Mouse (Mus musculus): ENCODE measurements around the gene Oxsr1.
"Not testable (repeated sequence)": the region's sequence is repeated elsewhere in the genome, so short reads cannot be mapped to it uniquely, and the experiment has no call there.

Oxsr1 gene

DNA sequence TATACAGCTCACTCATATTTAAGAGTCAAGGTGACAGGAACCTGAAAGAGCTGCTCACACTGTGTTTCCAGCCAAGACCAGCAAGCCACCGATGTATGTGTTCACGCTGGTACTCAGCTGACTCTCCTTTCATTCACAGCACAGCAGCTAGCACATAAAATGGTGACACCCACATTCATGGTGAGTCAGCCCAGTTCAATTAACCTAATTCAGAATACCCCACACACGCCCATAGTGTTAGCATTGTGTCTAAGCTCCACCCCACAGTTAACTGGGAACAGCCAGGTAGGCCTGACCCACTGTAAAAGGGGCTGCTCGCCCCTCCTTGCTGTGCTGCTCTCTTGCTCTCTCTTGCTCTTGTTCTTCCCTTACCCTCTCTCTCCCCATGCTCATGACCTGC is 50.7 kb downstream of the Oxsr1 start:
- no peak for DNase-seq (ENCODE audit: low spot score)

DNA sequence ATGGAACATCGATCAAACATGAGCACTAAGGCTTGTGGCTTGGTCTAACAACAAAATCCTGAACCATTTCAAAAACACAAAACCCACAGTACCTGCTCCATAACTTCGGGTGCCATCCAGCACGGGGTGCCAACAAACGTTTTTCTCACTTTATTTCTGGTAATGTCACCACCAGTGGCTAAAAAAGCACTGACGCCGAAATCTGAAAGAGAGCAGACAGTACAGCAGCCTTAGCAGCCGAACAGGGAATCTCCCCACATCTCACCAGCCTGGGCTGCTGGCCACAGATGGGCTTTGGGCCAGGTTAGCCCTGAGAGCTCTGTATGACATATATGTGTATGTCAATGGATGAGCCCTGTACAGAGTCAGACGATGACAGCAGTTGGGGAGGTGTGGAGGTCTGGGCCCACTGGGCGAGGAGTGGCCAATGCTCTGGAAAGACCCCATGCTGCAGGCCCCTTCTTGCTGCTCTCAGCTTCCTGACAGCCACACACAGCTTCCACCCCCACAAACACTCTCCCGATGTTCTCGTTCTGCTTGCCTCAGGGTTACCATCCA is 53.6 kb downstream of the Oxsr1 start:
- no peak for DNase-seq (ENCODE audit: low spot score)

DNA sequence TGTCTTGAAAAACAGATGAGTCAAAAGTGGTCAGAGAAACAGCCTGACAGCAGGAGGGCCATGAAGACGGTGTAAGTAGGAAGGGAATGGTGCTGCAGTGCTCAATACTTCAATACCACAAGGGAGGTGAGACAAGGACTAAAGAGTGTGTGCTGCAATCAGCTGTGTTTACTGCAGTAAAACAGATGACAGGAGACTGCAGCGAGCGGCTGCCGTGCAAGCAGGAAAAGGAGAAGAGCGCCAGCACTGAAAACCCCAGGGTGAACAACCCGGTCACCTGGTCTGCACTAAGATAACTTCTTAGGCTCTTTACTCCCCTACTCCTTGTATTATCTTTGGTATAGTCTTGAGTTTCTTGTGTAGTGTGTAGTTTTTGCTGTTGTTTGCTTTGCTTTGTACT is 54.1 kb downstream of the Oxsr1 start:
- no peak for DNase-seq (ENCODE audit: low spot score)

DNA sequence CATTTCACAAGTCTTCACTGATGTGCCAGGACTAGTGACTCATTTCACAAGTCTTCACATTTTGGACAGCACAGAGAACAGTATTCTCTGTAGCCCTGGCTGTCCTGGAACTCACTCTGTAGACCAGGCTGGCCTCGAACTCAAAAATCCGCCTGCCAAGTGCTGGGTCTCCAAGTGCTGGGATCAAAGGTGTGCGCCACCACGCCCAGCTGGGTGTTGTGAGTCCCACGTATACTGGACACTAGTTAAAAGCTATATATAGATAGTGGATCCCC is 56.2 kb downstream of the Oxsr1 start:
- DNase-seq (ENCODE audit: low spot score), result not testable (repeated sequence)

DNA sequence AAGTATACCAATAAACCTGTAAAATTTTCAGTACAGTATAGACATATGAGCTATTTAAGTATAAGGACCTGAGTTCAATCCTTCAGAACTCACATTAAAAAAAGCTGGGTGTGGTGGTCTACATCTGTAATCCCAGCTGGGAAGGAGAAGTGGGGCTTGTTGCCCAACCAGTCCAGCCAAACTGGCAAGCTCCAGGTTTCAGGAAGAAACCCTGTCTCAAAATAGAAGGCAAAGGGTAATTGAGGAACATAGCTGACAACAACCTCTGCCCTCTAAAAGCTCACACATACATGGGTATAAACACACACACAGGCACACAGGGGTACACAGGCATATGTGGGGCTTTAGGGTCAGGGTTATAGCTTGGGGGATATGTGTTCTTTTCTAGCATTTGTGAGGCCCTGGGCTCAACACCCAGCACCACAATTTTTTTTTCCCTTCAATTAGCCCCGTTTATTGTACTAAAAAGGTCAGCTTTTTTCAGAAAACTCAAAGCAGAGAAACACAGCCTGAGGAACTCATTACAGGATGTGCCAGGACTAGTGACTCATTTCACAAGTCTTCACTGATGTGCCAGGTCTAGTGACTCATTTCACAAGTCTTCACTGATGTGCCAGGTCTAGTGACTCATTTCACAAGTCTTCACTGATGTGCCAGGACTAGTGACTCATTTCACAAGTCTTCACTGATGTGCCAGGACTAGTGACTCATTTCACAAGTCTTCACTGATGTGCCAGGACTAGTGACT is 56.7 kb downstream of the Oxsr1 start:
- not testable (repeated sequence) for DNase-seq (ENCODE audit: low spot score)

DNA sequence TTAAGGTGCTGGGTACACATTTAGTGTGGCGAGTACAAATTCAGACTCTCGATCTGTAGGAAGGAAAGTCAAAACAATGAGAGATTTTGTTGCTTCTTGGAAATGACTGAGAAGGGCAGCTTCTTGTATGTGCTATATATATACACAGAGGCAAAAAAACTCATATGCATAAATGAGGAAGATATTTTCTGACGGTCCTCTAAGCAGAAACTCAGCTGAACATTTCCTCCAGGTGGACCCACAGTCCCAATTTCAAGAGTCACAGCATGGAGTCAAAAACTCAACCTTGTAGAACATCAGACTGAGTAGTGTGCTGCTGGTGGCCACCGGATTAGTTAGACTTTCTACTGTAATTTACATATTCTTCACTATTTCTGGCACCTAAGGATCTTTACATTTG is 59.2 kb downstream of the Oxsr1 start:
- DNase-seq (ENCODE audit: low spot score), result no peak

DNA sequence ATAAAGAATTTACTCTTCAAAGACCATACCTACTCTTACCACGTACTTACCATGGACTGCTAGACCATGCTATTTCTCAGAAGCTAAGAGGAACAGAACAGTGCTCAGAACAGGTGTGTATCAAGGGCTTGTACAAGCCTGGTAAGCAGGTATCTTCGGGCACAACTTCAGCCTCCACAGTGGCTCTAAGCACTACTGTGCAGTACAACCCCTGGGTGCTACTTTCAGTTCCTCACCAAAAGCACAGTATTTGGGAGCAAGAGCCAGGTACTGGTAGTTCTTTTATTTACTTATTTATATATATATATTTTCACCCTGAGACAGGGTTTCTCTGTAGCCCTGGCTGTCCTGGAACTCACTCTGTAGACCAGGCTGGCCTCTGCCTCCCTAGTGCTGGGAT is 61.4 kb downstream of the Oxsr1 start:
- DNase-seq (ENCODE audit: low spot score), result no peak

DNA sequence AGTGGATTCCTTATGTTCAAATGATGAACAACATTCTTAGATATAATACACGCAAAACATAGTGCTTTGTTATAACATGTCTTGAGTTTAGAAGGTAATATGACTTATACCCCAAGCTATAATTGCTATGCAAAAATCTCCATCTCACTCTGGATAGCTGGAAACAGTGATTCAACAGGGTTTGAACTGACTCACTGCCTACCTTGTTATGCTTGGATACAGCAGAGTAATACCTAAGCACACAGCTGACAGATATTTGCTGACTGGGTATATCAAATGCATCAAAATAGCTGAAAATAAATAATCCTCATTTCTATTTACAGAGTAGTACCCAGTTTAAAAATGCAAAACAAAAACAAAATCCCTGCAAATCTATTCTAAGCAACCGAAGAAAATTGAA is 63.4 kb downstream of the Oxsr1 start:
- no peak for DNase-seq (ENCODE audit: low spot score)

DNA sequence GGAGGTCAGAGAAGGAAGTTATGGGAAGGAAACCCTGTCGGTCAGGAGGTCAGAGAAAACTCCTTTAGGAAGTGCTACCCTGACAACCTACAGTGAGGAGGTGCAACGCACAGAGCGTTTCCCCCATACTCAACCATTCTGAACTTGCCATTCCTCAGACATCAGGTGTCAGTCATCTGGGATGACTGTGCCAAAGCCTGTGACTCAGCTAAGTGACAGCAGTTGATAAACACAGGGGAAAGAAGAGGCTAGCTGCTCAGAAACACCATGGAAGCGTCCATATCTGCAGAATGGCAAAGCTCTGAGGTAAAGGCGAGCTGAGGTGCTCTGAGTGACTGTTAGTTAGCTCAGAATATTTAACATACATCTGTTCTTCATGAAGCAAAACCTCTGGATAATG is 64.1 kb downstream of the Oxsr1 start:
- no peak for DNase-seq (ENCODE audit: low spot score)

DNA sequence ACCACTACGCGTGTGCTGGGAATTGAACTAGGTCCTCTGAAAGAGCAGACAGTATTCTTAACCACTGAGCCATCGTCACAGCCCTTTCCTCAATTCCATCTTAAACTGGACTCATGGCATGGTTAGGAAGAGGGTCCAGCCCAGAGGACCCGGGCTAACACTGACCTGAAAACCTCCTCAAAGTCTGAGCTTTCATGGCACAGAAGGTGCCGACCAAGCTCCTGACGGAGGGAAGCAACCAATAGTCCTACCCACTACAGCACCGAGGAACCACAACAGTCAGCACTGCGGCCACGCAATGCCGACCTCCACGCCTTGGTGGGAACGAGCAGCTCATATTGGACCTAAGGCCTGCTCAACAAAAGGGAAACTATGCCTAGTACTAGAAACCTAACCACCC is 66.1 kb downstream of the Oxsr1 start:
- no peak for DNase-seq (ENCODE audit: low spot score)

DNA sequence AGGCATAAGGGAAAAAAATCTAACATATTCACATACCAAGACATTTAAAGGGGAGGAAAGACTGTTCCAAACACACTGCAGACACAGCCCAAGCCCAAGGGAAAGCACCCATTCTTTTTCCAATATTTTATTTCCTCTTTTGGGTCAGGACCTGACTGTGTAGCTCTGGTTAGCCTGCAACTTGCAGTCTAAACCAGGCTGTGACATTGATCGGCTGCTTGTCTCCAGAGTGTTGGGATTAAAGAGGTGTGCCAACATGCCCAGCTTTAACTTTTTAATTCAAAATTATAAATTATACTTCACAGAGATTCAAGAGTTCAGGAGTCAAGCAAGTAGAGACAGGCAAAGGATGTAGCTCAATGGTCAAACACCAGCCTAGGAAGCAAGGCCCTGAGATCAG is 67.1 kb downstream of the Oxsr1 start:
- DNase-seq (ENCODE audit: low spot score), result no peak

DNA sequence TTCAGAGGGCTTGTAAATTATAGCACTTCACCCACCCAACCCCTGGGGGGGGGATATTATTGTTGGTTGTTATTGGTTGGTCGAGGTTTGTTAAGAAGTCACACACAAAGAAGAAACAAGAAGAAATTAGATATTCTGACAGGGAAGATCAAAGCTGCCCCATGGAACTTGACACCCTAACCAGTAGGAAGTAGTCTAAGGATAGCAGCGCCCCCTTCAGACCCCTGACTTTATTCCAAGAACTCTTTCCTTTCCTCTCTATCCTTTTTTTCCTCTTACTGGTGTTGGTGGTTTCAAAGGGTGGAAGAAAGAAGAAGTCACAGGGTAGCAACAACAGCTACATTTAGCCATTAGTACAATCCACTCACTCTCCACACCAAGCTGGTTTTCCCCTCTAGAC is 68.0 kb downstream of the Oxsr1 start:
- DNase-seq (ENCODE audit: low spot score), result no peak

DNA sequence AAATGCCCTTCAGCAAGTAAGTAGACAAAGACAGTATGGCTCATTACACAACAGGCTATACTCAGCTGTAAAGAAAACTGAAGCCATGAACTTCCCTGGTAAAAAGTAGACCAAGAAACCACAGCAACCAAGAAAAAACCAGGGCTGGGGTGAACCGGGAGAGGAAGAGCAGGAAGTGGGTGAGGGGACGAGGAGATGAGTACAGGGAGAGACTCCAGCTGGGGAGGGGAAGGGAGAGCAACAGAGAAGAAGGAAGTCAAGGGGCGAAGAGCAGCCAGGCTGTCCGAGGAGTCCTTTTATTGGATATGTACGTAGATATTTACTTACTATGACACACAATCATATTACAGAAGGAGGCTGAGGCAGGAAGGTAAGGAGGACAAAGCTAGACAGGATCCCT is 74.2 kb downstream of the Oxsr1 start:
- DNase-seq (ENCODE audit: low spot score), result no peak

DNA sequence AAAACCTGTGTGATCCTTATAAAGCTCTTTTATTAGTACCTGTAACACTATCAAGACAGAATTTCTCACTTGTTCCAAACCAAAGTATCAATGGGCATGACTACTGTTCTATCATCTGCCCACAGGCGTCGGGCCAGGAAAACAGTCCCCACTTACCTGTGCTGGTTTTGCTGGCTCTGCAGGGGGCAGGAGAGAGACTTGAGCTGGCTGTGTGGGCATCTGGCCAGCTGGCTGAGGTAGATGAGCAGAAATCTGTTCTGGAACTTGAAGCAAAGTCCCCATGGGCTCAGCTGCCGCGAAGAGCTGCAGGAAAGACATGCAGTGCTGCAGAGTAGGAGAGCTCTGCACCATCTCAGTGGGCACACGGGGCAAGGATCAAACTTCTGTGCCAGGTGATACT is 75.4 kb downstream of the Oxsr1 start:
- no peak for DNase-seq (ENCODE audit: low spot score)

DNA sequence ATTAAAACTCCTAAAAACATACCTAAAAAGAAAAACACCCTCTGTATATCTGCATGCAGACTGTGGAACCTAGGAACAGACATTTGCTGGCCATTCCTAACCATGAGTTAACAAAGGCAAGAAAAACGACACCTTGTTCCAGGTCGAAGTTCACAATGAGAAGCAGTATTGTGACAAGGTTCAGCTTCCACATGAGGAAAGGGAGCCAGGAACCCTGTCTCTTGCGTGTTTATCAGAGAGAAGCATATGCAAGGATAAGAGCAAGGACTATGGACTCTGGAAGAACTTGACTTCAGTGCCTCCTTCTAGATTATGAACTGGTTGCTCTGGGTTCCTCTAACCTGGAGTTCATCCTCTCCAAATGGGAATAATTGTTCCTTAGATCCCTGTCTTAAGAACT is 78.2 kb downstream of the Oxsr1 start:
- no peak for DNase-seq (ENCODE audit: low spot score)

DNA sequence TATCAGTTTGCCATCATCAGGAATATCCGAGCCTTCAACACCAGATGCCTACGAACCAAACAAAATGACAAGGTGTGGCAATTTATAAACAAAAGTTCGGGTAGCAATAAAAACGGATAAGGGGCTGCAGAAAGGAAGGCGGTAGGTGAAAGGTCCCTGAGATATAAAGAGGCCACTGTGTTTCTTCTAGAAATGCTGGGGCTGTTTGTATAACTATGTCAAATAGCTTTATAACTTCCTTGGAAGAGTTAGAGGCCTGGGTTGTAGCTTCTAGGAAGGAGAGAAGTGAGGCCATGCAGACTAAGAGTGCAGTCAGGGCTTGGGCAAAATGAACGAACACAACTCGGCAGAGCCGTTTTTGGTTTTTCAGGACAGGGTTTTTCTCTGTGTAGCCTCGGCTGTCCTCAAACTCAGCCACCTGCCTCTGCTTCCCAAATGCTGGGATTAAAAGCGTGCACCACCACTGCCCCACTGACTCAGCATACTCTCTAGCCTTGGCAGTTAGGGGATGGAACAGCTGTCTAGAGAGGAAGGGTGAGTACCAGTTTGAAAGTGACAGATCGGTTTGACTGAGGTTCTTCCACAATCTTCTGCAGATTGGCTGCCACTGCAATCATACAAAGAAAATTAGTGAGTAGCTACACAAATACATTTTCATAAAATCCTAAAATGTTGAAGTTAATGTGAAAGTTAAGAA is 80.9 kb downstream of the Oxsr1 start:
- no peak for DNase-seq (ENCODE audit: low spot score)

DNA sequence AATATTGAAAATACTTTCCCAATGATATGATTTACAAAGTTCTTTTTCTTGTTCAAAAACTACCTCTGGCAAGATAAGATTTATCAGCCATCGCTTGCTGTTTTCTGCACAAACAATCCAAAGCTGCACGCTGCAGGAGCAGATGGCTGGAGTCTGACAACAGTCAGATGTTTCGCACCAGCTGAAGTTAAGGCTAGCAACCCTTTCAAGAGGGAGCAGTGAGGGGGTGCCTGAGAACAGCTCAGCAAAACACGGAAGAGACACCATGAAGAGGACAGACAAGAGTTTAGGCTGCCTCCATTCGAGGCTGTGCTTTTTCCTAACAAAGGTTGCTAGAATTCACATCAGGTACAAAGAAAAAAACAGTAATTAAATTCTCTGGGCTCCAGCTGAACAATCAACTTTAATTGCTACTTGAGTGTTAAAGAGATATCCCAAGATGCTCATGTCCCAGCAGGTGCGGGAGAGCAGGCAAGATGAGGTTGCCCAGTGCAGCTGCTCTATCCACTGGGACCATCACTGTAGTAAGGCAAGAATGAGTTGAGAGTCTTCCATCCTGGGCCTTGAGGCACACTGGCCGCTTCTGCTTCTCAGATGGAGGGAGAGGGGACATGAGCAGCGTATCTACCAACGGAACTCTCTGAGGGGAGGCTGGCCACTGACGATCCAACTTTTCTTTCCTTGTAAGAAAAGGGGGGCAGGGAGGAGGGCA is 81.8 kb downstream of the Oxsr1 start:
- DNase-seq (ENCODE audit: low spot score), result no peak

DNA sequence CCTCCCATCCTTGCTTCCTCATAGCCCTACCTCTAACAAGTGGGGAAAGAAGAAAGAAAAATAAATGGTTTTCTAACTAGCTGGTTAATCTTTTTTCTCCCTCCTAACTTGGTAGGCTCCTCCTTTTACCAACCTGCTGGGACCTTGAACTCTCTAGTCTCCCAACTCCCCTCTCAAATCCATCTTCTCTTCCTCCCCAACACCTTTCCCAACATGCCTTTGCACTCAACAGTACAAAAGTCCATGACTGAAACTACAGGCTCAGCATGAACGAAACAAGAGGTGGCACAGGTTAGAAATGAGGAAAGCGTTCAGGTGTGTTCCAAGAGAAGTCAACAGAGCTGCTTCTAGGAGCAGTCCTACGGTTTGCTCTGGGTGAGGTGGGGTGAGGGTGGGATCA is 83.0 kb downstream of the Oxsr1 start:
- no peak for DNase-seq (ENCODE audit: low spot score)

DNA sequence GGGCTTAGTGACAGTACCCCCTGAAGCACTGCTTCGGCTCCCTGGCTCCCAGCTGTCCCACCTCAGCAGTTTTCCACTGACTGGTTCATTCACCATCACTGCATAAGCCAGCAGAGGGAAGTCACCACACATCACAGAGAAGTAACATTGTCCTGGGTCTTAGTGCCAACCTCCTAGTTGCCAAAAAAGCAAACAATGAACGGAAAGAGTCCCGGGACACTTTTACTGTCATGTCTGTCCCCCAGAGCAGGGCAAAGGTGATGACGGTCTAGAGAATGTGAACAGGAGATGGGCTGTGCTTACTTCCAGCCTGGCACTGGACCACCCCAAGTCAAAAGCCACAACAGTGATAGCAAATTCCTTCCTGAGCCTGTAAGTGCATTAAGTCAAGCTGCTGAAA is 83.4 kb downstream of the Oxsr1 start:
- no peak for DNase-seq (ENCODE audit: low spot score)

DNA sequence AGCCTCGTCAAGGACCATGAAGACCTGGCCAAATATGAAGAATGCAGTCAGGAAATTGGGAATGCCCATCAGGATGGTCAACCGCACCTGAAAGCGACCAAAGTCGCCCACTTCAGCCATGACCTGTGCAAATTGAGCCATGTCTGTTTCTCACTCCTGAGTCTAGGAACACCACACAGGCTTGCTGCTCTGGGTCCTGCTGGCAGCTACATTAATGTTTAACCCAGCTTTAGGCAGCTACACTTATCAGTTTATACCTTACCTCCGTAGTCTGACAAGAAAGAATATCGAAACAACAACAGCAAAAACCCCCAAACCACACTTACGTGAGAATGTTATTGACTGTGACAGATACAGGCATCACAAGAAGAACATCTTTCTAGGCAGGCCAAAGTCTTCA is 90.7 kb downstream of the Oxsr1 start:
- no peak for DNase-seq (ENCODE audit: low spot score)

DNA sequence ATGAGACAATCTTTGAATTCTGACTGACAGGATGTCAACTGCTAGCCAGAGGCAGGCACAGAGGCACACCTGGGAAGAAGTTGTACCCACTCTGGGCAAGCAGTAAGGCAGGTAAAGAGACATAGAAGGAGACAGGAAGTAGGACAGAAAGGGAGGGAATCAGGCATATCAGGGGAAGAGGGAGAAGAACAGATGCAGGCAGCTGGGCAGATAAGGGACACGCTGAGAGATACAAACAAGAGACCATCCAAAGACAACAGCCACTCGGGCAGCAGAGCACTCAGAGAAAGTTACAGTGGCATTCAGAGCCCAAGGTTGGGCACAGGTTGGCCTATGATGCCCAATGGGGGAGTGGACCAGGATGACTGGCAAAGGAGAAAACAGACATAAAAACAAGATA is 91.4 kb downstream of the Oxsr1 start:
- no peak for DNase-seq (ENCODE audit: low spot score)

DNA sequence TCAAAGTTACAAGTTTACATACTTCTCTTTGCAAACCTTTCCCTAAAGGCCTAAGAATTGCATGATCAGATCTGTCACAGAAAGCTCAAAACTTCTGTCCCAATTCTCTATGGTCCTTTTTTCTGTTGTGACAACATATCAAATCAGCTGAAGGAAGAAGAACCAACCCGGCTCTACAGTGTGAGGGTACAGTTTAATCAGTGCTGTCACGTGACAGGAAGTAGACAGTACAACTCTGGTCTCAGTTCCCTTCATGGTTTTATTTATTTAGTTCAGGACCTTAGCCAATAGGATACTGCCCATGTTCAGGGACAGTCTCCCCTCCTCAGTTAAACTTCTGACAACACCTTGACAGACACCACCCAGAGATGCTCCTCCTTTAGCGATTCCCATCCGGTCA is 102.0 kb downstream of the Oxsr1 start:
- DNase-seq (ENCODE audit: low spot score), result no peak

DNA sequence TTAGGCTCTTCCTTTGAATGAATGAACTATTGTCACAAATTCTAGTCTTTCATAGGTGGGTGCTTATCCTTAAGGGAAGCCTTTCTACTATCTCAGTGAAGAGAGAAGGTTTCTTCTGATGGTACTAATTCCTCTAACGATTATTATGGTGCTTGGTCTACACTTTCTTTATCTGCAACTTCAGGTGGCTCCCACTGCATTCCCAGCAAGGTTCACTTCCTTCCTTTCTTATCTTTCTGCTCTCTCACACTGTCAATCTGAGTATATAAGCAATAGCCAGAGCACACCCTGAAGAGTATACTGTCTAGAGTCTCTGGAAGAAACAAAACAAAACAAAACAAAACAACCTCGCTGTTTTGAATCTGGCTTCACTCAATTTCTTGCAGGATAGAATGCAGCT is 102.6 kb downstream of the Oxsr1 start:
- DNase-seq (ENCODE audit: low spot score), result no peak

Measured in ovary, postnatal 10 days (tissue).